Mouse (Mus musculus) Patski (cell line): ENCODE measurements around the gene Hid1. TPM values are rescaled to one million over a fixed set of nuclear protein-coding genes. Genes with fewer than 3 reads are reported as not detected.

ENCODE experiments used
- ATAC-seq: fragments of 100-300 bp; one replicate; pipeline ENCODE4 v1.8.0; 2021
- CTCF ChIA-PET: fragments of 350-600 bp; sonication (Branson Sonifier 250); formaldehyde crosslinking; loops from one replicate; lab custom pipeline; 2022; ENCODE audit warnings: inconsistent platforms; lab: Charles Lee
- POLR2A ChIA-PET: fragments of 350-600 bp; sonication (Branson Sonifier 250); formaldehyde crosslinking; loops from one replicate; lab custom pipeline; 2022; ENCODE audit warnings: antibody characterized with exemption, inconsistent platforms; lab: Charles Lee
- DNase-seq: peaks from one replicate; pipeline ENCODE4 v3.0.0-alpha.2; 2011; ENCODE audit warnings: low read depth, low spot score
- H3K27me3 ChIP-seq: fragments of 371-371 bp; one replicate; pipeline ENCODE4 v1.5.1; 2021
- CTCF ChIP-seq: fragments of 100-300 bp; IDR thresholded peaks from one replicate; pipeline ENCODE4 v1.5.1; 2021
- in situ Hi-C: fragments of 300-500 bp; cut with MboI; formaldehyde crosslinking; loops from 3 replicates; pipeline ENCODE4 v1.11.1; 2018; ENCODE audit warnings: low pct_unique_long_range_greater_than_20kb, mixed read lengths
- polyA plus RNA-seq: library from polyadenylated mRNA; unstranded; gene quantifications from one replicate; pipeline ENCODE4 v1.2.3, GENCODE M21; 2021

The Hid1 gene
- polyA plus RNA-seq, 1 experiment from 2014 or later = 15.3 TPM

GRCm38 (mm10) chr11:115366039-115366705, 1.4 kb downstream of the Hid1 start:
- ChIA-PET POLR2A (interaction anchor here (0.5 to 3.0 kb wide), 5 partner anchors 37 to 104 kb away, joined by 3 to 9 read pairs (median 3); partner anchors contain the start of gene Mrpl58), CTCF (interaction anchor here (0.7 to 2.2 kb wide), 3 partner anchors 12 to 108 kb away, joined by 3 to 6 read pairs (median 5); partner anchors contain the start of gene Ush1g)
- no peak for TF ChIP-seq CTCF
- DNase-seq (no peak), ATAC-seq (no peak)
- H3K27me3 ChIP-seq = peaks cover 9% of the 10 kb centered on the region
- in situ Hi-C loops = no loop called here

DNA sequence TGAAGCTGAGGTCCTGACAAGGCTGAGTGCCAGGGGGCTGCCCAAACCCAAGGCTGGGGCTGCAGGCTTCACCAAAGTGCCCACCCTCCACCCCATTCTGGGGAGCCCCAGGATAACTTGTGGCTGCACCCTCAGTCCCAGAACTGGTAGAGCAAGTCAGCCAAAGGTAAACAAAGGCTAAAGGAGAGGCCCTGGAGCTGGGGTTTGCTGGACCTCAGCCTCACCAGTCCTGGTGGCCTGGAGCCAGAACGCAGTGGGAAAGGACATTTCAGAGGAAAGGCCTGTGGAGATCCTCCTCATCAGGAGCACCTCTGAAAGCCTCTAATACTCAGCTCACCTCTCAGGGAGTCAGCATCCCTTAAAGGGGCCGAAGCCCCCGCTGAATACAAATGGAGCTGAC, 3.4 kb downstream of the Hid1 start:
- H3K27me3 ChIP-seq = no peaks in the 10 kb centered on the region
- in situ Hi-C loops = loop anchor here (5.0 kb wide), 2 partner anchors 48 to 108 kb away; no protein-coding TSS in a partner anchor
- CTCF ChIA-PET = interaction anchor here (2.2 kb wide), 1 partner anchor 10 kb away, joined by 5 read pairs; no protein-coding TSS in a partner anchor
- TF ChIP-seq CTCF = no peak
- DNase-seq (no peak), ATAC-seq (no peak)
- POLR2A ChIA-PET = interaction anchor here (3.0 kb wide), 1 partner anchor 49 kb away, joined by 9 read pairs; no protein-coding TSS in a partner anchor

GRCm38 (mm10) chr11:115359726-115360125, 7.8 kb downstream of the Hid1 start:
- DNase-seq (no peak), ATAC-seq (no peak)
- no peaks in the 10 kb centered on the region for H3K27me3 ChIP-seq
- TF ChIP-seq CTCF = no peak
- ChIA-PET CTCF (interaction anchor here (1.1 to 1.3 kb wide), 2 partner anchors 8 to 29 kb away, joined by 3 to 4 read pairs; partner anchors contain the start of gene Hid1), POLR2A (interaction anchor here (1.6 kb wide), 1 partner anchor 53 kb away, joined by 4 read pairs; no protein-coding TSS in a partner anchor)
- in situ Hi-C loops = loop anchor here (5.0 kb wide), 4 partner anchors 37 to 162 kb away; partner anchors contain the start of gene Ush1g

- ATAC-seq = no peak
- H3K27me3 ChIP-seq = no peaks in the 10 kb centered on the region
- in situ Hi-C loops = loop anchor here (5.0 kb wide), 2 partner anchors 37 to 162 kb away; partner anchors contain the start of gene Ush1g
- TF ChIP-seq CTCF = no peak
- CTCF ChIA-PET = interaction anchor here (0.8 to 1.7 kb wide), 5 partner anchors 8 to 114 kb away, joined by 3 to 5 read pairs (median 3); partner anchors contain the start of gene Hid1
- POLR2A ChIA-PET = interaction anchor here (1.5 to 1.6 kb wide), 2 partner anchors 53 to 56 kb away, joined by 4 to 5 read pairs; no protein-coding TSS in a partner anchor
- no peak for DNase-seq
Measured at GRCm38 (mm10) chr11:115359293-115359692, 8.3 kb downstream of the Hid1 start.

- DNase-seq (no peak), ATAC-seq (no peak)
- H3K27me3 ChIP-seq = no peaks in the 10 kb centered on the region
Measured at GRCm38 (mm10) chr11:115358468-115358867, 9.1 kb downstream of the Hid1 start.

GRCm38 (mm10) chr11:115354183-115354582, 13.4 kb downstream of the Hid1 start:
- H3K27me3 ChIP-seq = no peaks in the 10 kb centered on the region
- ChIA-PET POLR2A (interaction anchor here (0.6 to 0.7 kb wide), 2 partner anchors 91 to 120 kb away, joined by 3 read pairs; no protein-coding TSS in a partner anchor), CTCF (interaction anchor here (0.7 to 2.2 kb wide), 13 partner anchors 9 to 129 kb away, joined by 3 to 11 read pairs (median 4); partner anchors contain the start of genes Fdxr and Ush1g)
- ATAC-seq (peak; percentile 24), DNase-seq (no peak)
- TF ChIP-seq CTCF = no peak
- in situ Hi-C loops = no loop called here

More at GRCm38 (mm10) chr11:115358468-115358867, 9.1 kb downstream of the Hid1 start:
- TF ChIP-seq CTCF = no peak
- CTCF ChIA-PET = interaction anchor here (0.8 to 1.7 kb wide), 7 partner anchors 9 to 115 kb away, joined by 3 to 5 read pairs (median 3); partner anchors contain the start of gene Hid1
- in situ Hi-C loops = loop anchor here (5.0 kb wide), 2 partner anchors 36 to 161 kb away; partner anchors contain the start of gene Ush1g
- POLR2A ChIA-PET = interaction anchor here (1.5 to 1.6 kb wide), 2 partner anchors 54 to 56 kb away, joined by 4 to 5 read pairs; no protein-coding TSS in a partner anchor

- no peaks in the 10 kb centered on the region for H3K27me3 ChIP-seq
- no peak for TF ChIP-seq CTCF
- CTCF ChIA-PET = interaction anchor here (0.8 to 2.2 kb wide), 10 partner anchors 8 to 130 kb away, joined by 3 to 11 read pairs (median 4); partner anchors contain the start of gene Ush1g
- in situ Hi-C loops = no loop called here
- ATAC-seq = no peak
- no peak for DNase-seq
- POLR2A ChIA-PET = no interaction called here
Measured at GRCm38 (mm10) chr11:115353375-115353774, 14.2 kb downstream of the Hid1 start.

- in situ Hi-C loops = no loop called here
- DNase-seq (no peak), ATAC-seq (no peak)
- no peak for TF ChIP-seq CTCF
- POLR2A ChIA-PET = no interaction called here
- no peaks in the 10 kb centered on the region for H3K27me3 ChIP-seq
- CTCF ChIA-PET = no interaction called here
Measured at GRCm38 (mm10) chr11:115349976-115350375, 17.6 kb downstream of the Hid1 start.

DNA sequence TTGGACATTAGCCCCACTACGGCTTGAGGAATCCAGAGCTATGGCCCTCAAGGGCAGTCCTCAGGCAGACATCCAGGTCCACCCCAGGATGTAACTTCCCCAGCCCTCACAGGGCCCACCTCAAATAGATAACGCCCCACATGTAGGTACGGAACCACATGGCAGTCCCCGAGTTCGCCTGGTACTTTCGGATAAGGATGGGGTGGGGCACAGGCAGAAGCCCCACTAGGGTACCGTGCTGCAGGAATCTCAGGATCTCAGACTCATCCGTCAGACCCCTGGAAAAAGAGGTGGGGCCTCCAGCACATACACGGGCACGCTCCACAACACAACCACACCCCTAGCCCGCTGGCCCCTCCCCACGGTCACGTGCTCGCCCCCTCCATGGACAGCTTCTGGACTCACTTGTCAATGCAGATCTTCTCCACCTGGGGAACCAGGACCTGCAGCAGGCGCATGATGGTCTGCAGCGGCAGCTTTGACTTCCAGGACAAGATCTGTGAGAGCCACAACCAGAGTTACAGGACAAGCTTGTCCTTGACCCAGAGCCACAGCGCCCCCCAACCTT, 18.8 kb downstream of the Hid1 start:
- no peak for TF ChIP-seq CTCF
- CTCF ChIA-PET = no interaction called here
- H3K27me3 ChIP-seq = peaks cover 8% of the 10 kb centered on the region
- no peak for DNase-seq
- in situ Hi-C loops = no loop called here
- no peak for ATAC-seq
- POLR2A ChIA-PET = no interaction called here

- peaks cover 8% of the 10 kb centered on the region for H3K27me3 ChIP-seq
- no peak for DNase-seq
- ChIA-PET POLR2A (no interaction called here), CTCF (interaction anchor here (1.4 kb wide), 1 partner anchor 9 kb away, joined by 8 read pairs; no protein-coding TSS in a partner anchor)
- ATAC-seq = no peak
- TF ChIP-seq CTCF = no peak
- in situ Hi-C loops = no loop called here
Measured at GRCm38 (mm10) chr11:115345515-115345914, 22.0 kb downstream of the Hid1 start.
